Mouse (Mus musculus): ENCODE data around the gene Gm30191.

The Gm30191 gene

DNA sequence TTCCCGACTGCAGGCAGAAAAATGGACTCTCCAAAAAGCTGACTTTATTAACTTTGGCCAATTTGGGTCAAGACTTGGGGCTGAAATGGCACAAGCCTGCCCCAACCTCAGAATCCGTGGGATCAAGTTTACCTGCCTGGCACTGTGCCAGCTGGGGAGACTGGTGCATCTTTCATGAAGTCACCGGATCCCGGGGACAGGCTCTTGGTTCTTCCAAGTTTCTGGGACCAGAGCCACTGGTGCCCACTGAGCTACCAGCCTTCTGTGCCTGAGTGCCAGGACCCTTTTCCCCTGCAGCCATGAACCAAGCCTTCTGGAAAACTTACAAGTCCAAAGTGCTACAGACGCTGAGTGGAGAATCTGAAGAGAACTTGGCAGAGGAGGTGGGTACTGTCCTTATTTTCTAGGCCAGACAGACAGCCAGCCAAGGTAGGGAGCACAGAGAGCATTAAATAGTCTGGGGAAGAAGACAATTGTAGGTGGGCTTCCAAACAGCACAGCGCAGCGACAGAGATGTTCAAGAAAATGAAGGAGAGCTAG lies at the start of gene Gm30191:
Gene Gm30191 (plus strand): TSS at position 217 of the 540 bp plus-strand sequence.
- DNase-seq (ENCODE audit: low spot score in 2 of 2): no peak

DNA sequence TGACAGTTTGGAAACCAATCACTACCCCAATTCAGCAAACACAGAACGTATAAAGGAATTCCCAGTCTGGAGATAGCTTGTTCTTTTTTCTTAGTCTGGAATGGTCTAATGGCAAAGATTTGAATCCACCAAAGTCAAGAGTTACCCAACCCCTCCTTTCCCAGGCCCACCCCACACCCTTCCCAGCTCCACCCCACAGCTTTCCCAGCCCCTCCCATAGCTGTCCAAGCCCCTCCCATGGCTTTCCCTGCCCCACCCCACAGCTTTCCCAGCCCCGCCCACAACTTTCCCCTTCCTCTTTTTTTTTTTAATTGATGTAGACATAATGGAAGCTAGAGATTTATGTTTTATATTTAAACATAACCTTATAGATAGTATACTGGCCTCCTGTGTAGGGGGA lies 47.4 kb upstream of the Gm30191 start:
- no peak for DNase-seq (ENCODE audit: low spot score in 2 of 2)

DNA sequence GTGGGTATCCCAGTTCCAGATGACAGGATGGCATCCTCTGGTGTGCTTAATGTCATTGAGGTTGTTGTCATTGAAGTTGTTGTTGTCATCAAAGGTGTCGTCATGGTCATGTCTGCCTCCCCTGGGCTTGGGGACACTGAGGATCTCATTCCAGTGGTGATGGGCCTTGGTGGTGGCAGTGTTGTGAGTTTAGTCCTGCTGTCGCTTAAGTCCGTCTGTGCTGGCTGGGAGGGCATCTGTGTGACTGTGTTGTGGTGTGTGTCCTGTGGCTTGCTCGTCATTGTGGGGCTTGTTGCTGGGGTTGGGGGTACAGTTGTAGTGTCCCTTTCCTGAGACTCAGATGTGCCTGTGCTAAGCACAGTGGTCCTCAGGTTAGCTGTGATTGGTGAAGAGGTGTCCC lies 43.8 kb upstream of the Gm30191 start, which contains the start of gene Gm7534:
Gene Gm7534 (minus strand): TSS at position 101 of the 400 bp plus-strand sequence.
- DNase-seq (ENCODE audit: low spot score in 2 of 2): no peak

DNA sequence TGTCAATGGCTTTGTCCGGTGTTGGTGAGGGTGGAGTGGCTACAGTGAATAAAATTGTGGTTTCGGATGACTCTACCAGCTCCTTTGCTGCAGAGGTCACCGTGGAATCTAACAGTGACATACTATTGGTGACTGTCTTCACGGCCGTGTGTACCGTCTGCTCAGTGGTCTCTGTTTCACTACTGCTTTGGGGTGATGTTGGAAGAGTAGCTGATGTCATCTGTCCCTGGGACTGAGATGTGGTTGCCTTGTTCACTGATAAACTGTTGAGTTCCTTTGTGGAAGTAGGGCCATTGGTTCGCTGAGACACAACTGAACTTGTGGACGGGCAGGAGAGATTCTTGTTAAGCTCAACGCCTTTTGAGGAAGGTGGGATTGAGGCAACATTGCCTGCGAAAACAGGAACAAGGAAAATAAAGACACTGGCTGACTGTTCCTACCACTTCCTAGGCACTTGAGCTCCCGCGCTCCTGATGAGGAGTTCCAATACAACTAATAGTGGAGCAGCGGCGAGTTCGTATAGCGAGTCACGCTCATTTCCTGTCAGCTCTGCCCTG lies 43.3 kb upstream of the Gm30191 start:
- no peak for DNase-seq (ENCODE audit: low spot score in 2 of 2)

DNA sequence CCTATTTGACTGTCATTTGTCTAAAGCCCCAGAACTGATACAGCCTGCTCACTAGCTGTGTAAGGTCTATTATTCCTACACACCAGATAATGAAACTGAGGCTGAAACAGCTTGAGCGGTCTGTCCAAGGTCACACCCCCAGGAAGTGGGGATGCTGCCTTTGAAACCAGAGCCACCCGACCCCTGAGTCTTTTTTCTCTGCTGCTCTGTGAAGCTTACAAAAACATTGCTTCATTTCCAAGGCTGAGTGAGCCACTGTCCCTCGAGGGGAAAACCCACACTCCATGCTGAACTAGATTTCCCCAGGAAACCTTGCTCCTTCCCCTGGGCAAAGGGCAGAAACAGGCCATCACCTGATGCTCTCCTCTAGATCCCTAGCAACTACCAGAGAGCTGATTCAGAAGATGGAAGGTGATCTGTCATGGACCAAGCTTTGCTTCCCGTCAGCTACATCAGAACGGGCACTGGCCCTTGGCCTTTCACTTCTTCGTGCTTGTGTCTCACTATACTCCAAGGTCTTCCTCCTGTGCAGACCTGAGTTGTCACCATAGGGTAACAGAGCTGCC lies 40.2 kb upstream of the Gm30191 start:
- no peak for DNase-seq (ENCODE audit: low spot score in 2 of 2)

DNA sequence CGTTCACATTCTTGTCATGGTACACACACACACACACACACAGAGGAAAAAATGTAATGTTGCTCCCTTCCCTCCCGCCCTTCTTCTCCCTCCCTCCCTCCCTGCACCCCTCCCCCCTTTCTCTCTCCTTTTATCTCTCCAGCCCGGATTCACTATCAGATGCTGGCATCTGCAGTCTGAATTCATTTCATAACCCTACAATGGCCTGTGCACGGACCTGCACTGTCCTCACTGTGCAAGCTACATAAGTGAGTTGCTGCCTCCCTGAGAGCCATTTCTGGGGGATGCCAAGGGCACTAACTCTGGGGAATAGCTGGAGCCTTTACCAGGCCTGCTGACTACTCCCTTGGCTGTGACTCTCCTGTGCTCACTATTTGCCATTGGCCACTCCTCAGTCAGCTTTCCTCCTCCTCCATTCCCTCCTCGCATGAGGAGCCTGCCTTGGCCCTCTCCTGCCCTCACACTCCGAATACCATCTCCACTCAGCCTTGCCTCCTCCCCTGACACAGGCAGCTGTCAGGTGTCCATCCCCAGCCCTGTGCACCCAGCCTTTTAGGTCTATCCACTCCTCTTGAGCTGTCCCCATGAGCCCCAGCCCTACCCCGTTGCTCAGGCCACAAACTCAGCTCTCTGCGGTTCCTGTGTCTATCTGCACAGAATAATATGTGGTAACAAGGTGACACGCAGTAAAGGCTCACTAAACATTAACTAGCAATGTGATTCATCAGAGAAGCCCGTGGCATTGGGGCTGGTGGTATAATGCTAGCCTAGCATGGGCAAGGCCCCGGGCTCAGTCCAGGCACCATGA lies 23.7 kb upstream of the Gm30191 start:
- no peak for DNase-seq (ENCODE audit: low spot score in 2 of 2)

DNA sequence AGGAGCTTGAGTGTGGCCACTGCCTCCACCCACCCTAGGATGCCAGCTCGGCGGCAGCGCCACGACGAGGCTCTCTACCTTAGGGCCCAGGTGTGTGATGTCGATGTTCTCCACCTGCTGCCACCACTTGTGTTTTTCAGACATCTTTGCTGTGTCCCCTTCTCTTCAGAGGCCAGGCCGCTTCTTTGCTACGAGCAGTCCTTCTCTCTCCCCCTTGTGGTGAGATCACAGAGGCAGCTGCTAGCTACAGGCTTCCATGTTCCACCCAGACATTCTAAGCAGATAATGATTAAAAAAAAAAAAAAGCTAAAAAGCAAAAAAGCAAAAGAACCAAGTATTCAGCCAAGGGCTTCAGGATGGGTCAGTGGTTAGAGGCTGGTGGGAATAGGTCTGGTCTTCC lies 19.5 kb upstream of the Gm30191 start, which contains the start of gene Catsper4:
Gene Catsper4 (minus strand): TSS at position 190 of the 400 bp plus-strand sequence.
- no peak for DNase-seq (ENCODE audit: low spot score in 2 of 2)

DNA sequence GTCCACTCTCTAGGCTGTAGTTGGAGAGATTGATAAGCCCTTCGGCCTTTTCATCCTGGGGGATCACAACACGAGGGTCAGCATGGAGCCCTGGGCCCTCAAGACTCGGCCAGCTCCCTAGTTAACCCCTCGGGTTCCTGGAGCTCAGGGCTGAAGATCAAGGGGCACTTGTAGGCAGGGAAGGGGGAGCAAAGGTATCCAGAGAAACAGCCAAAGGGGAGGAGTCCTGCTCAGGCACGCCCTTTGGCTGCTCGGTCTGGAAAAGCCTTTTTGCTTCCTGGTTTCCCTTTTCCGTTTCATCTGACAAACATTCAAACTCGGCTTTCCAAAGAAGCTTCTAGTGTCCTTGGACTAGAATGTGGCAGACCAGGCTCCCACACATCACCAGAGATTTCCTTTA lies 16.3 kb upstream of the Gm30191 start:
- no peak for DNase-seq (ENCODE audit: low spot score in 2 of 2)

DNA sequence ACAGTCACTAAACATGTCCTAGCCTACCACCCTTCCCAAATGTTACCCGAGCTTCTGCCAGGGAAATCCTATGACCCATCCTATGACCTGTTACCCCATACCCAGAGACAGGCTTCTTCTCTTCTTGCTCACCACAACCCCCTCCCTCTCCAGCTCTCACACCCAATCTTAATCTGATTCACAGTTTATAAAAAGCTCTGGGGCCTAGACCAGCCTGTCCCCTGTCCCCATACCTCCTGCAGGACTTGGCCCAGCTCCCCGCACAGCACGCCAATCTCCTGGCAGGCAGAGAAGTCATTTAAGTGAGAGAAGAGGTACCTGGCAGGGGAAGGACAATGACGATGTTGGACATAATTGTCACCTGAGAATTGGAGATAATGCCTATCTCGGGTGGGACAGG lies 11.9 kb upstream of the Gm30191 start:
- DNase-seq (ENCODE audit: low spot score in 2 of 2): no peak

DNA sequence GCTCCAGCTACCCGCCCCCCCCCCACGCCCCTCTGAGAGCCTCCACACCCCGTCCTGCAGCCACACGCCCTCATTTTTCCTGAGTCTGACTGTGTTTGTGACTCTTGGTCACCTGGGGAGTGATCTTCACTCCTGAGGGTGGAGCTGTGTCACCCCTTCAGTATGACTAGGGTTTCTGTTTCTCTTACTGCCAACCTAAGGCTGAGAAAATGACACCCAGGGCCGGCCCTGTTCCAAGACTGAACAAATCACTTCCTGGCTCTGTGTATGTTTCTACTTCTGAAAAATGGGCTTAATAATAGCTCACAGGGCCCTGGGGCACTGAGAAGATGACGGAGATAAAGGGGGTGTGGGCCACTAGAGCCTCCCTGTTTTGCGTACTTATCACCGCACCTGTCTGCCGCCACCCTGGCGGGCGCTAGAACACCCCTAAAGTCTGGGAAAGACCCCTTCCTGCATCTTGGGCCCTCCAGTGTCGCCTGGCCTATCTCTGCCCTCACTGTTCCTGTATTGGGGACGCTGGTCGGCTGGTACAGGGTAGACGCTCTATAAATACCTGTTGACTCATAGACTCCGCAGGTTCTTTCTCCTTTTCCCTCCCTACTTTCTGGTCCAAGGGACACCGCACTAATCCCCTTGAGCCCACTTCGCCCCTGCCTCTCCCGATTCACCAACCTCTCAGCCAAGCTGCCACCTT lies 9.0 kb upstream of the Gm30191 start:
- no peak for DNase-seq (ENCODE audit: low spot score in 2 of 2)

DNA sequence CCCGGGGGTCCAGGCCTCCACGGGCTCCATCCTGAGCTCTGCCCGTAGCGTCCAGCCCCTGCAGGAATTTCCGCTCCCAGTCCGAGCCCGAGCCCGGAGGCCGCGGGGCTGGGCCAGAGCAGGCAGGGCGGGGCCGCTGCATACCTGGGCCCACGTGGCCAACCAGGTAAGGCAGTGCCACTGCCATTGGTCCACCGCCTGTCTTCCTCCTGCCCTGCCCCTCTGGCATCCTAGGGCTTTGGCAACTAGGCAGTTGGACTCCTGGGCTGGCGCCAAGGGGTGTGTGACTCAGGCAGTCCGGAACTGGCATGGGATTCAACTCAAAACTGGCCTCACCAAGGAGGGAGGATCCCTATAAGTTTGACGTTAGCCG lies 8.5 kb upstream of the Gm30191 start, which contains the start of gene Cnksr1:
Gene Cnksr1 (minus strand): TSS at position 121 of the 373 bp plus-strand sequence.
- no peak for DNase-seq (ENCODE audit: low spot score in 2 of 2)

DNA sequence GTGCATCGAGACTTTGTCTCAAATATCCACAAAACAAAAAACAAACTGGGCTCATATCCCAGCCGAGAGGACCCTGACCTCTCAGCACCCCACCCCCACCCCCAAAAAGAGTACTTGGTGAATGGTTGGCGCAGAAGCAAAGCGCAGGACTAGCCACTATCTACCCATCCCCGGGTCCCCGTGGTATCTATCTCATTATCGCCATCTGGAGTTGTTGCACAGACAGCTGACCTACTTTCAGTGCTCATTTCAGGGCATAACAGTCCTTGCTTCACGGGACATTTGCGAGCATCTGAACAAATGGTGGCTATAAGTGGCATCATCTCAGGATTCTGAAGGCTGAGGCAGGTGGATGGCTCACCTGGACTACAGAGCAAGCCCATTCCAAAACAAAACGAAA lies 8.0 kb upstream of the Gm30191 start:
- DNase-seq (ENCODE audit: low spot score in 2 of 2): no peak

DNA sequence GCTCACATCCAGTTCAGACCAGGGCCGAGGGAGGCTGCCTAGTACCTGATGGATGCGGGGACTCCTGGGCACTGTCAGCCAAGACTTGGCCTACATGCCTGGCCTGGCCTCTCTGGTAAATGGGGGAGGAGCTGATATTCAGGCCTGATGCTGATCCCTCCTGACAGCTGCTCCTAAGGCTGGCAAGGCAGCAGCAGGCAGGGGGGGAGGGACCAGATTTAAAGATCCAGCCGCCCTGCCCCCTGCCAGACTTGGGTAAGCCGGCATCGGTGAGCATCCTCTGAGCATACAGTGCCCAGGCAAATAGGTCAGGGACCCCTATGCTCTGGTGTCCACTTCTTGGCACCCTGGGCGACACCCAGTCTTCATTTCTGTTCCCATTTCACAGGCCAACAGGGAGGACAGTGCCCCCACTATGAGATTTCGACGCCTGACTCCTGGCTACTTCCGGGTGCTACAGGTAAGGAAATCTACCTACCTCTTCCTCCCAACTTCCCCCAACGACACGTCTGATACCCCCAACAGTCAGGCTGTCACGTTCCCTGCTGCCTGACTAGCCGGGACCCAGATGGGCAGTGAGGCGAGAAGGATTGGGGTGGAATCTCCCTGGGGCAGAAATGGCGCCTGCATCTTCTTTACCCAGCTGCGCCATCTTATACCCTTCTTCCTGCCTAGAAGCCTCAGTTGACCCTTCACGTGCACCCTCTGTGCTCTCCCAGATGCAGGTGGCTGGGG lies 3.1 kb upstream of the Gm30191 start, which contains the start of gene E130218I03Rik:
Gene E130218I03Rik (plus strand): TSS at position 147 of the 735 bp plus-strand sequence.
- no peak for DNase-seq (ENCODE audit: low spot score in 2 of 2)

DNA sequence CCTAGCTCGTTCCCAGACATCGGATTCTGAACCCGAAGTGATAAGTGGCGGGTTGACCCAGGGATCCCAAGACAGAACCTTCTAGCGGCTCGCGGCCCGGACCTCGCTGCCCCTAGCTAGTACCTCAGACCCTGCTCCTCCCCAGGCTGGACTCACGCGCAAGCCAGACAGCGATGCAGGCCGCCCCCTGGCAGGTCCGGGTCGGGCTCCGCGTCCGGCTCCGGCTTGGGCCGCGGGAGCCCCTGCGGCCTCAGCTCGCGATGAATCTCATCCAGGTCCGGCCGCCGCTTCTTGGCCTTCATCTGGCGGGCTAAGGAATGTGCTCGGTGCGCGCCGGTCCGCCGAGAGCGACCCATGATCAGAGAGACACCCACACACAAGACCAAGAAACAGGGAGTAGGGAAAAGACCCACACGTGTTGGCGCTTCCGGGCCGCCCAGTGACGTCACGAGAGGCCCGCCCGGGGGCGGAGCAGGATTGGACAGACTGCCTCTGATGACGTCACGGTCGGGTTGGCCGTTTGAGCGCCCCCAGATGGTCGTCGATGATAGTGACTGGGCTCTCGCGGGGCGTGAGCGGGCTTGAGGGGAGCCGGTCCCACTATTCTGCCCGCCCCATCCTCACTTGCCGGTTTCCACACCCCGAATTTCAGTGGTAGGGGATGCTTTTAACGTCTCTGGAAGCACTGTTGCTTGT lies 1.4 kb upstream of the Gm30191 start, which contains the start of gene Zfp593:
Gene Zfp593 (minus strand): TSS at position 445 of the 696 bp plus-strand sequence.
- DNase-seq (ENCODE audit: low spot score in 2 of 2): peak; percentile 83 to 95

DNA sequence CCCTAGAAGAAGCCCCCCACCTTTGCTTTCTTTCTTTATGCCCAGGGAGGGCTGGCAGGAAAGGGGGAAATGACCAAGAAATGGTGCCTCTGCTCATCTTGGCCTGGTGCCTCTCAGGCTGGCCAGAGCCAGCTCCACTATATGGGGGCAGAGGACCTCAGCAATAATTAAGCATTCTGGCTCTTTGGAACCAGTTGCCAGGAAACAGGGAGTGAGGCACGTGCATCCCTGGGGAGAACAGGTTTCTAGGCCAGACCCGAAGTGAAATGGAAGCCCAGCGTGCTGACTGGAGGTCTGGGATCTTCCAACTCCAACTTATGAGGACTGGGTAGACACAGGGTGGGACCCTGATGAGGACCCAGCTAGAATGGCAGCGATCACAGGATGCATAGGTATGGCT lies 479 bp upstream of the Gm30191 start:
- DNase-seq (ENCODE audit: low spot score in 2 of 2): no peak

DNA sequence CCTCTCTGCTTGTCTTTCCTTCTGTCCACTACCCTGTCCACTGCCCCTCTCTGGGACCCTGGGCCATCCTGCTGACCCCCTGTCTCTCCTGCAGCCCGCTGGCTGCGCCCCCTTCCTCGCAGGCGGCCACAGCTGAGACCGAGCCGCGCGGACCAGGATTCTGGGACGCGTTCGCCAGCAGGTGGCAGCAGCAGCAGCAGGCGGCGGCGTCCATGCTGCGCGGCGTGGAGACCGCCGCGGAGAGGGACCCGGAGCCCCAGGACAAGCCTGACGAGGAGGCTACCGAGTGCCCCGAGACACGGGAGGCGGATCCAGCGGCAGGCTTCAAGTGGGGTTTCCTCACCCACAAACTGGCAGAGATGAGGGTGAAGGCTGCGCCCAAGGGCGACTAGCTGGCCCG lies 2.9 kb downstream of the Gm30191 start:
- DNase-seq (ENCODE audit: low spot score in 2 of 2): peak in 1 of 2 experiments; percentile 44

DNA sequence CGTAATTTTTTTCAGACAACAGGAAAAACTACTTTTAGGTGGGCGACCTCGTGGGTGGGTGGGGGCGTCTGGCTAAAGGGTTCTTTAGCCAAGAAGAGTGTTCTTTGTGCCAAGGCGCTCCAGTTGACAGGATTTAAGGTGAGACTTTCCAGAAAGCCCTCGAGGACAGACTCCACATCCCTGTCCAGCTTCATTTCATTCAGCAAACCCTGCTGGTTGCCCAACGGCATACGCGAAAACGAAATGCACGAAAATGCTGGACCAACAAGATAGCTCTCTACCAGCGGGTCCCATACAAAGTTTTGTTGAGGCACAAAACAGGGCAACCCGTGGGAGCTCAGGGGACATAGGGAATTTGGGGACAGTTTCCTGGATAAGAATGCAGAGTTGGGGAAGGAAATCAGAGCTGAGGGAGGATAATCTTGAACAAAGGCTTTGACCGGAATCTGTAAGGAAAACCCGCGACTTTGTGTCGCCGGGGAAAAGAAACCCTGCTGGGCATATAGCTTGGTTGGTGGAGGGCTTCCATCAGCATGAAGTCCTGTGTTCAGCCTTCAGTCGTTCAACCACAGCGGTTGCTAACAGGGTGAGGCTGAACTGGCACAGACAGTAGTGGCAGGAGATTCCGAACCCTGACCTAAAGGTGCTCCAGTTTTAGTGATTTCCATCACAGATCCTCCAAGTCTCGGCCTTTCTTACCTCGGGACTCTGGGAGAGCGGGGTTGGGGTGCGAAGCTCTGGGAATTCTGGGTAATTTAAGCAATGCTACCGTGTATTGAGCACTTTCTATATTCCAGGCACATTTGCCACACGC lies 3.6 kb downstream of the Gm30191 start:
- DNase-seq (ENCODE audit: low spot score in 2 of 2): no peak

DNA sequence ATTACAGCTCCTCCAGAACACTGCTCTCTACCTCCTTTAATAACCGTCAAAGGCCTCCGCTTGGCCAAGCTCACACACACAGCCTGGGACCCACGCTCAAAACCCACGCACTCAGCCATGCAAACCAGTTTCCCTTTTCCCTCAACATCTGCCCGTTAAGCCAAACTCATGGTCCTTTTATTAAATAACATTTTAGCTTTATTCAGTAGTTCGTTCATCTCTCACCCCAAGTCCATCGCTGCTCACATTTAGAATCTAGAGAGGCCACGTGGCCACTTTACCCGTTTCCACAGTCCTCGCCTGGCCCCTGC lies 4.2 kb downstream of the Gm30191 start:
- no peak for DNase-seq (ENCODE audit: low spot score in 2 of 2)

DNA sequence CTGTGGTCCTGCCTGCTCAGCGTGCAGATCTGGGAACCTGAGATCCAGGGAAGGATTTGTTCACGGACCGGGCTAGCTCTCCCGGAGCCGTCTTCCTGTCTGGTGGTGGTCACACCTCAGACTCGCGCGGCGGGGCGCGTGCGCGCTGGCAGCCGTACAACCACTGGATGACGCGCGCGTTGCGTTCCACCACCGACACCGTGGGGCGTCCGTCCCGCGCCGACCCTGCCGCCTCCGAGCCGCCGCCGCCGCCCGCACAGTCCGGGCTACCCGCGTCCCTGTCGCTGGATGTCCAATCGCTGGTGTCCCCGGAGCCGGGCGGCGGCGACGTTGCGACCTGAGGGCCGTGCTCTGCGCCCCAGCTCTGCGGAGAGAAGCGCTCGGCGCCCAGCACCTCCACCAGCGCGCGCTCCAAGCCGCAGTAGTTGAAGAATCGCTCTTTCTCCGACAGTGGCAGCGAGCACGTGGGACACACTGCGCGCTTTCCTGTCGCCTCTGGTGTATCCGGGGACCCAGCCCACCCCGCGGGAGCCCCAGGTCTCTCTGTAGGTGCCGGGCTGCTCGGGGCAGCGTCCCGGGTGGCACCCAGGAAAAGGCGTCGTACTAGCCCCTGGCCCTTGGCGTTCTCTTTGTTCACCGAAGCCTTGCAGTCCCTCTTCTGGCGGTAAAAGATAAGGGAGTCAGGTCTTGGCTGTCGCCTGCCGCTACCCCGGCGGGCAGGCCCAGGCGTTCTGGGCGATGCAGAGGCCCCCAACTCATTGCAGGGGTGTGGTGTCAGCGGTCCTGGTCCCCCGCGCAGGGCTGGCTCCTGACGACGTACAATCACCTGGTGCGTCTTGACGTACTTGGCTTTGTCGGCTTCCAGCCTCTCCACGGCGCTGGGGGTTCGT lies 4.8 kb downstream of the Gm30191 start:
- DNase-seq (ENCODE audit: low spot score in 2 of 2): peak in 1 of 2 experiments; percentile 39
